Mouse (Mus musculus): ENCODE results near the gene Tcf7l2.

- TF ChIP-seq CTCF (IDR thresholded peaks at IDR 0.05; ENCODE audit: extremely low read depth, insufficient read length, insufficient replicate concordance, low read depth, low read length) (no peak), POLR2A (IDR thresholded peaks at IDR 0.05; ENCODE audit: low read depth, low read length) (no peak)
Observed at GRCm38 (mm10) chr19:55714015-55714414, 27.6 kb upstream of the Tcf7l2 start.
